Comparison of ENCODE assay signal across 11 mouse cellular contexts in the genomic region with DNA sequence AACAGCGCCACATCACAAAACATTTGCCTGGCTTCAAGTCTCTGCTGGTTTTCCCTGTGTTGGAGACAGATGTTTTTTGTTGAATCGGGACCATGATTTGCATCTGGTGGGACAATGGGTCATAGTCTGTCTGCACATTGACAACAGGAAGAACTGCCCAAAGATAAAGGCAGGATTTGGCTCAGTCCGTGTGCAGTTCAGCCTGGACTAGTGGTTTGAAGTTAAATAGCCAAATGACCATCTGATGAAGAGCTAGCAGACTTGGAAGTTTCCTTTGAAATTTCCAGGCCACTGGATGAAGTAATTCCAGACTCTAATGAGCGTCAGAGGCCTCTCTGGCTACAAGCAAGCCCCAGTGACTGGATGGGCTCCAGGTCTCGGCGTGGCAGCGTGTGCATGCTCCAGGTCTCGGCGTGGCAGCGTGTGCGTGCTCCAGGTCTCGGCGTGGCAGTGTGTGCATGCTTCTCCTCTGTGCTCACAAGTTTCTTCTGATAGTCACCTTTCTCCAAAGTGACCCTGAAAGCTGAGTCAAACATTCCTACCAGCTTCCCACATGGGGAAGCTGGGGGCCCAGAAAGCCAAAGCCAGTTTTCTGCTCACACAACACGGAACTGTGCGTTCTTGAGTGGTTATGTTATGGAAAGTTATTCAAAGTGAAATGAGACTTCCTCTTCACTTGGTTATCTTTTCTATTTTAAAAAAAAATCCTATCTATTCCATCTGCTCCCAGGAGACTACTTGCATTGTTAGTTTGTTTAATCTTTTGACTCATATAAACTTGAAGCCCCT. TPM values are rescaled to one million over a fixed set of nuclear protein-coding genes. Genes with fewer than 3 reads are reported as not detected.
DNase-seq lines count a peak whose midpoint lies in the region; ATAC-seq and TF ChIP-seq lines count a peak whose summit lies in the region.
"Had no signal": no experiment of that assay in that cellular context is flagged by ENCODE, and none has a peak within 500 bp of the region (broad histone marks: within the 10 kb centered on the region; RNA-seq: fewer than 3 reads in every experiment).

No protein-coding gene starts in this region.

- no peak overlapping the region for H3K9ac ChIP-seq in lung, embryonic 15.5 days
- no peak overlapping the region for H3K9ac ChIP-seq in kidney, postnatal 0 days (ENCODE audit: low read depth, low read length)
- no peak overlapping the region for H3K9ac ChIP-seq in stomach, embryonic 16.5 days (ENCODE audit: low read length)
- no peak overlapping the region for H3K9ac ChIP-seq in forebrain, embryonic 13.5 days
- H3K9ac ChIP-seq: forebrain, embryonic 12.5 days; hindbrain, embryonic 15.5 days had no signal

- WGBS in lung, embryonic 15.5 days, result 71% methylated on average over 15 of the region's 15 CpGs
- WGBS in lung, adult 2 months, result 34% methylated on average over 15 of the region's 15 CpGs
- 73% methylated on average over 15 of the region's 15 CpGs for WGBS in kidney, postnatal 0 days
- 70% methylated on average over 15 of the region's 15 CpGs for WGBS in stomach, embryonic 16.5 days
- 88% methylated on average over 15 of the region's 15 CpGs for WGBS in forebrain, embryonic 13.5 days

- no peaks in the 10 kb centered on the region for H3K27me3 ChIP-seq in lung, embryonic 15.5 days
- H3K27me3 ChIP-seq in kidney, postnatal 0 days (ENCODE audit: insufficient read depth, low read length), result no peaks in the 10 kb centered on the region
- no peaks in the 10 kb centered on the region for H3K27me3 ChIP-seq in stomach, embryonic 16.5 days (ENCODE audit: control insufficient read depth, insufficient read depth, low read length)
- H3K27me3 ChIP-seq in forebrain, embryonic 13.5 days, result no peaks in the 10 kb centered on the region
- H3K27me3 ChIP-seq: forebrain, embryonic 12.5 days; hindbrain, embryonic 15.5 days had no signal

- H3K36me3 ChIP-seq in lung, embryonic 15.5 days, result no peaks in the 10 kb centered on the region
- H3K36me3 ChIP-seq in kidney, postnatal 0 days (ENCODE audit: insufficient read depth, low read length), result no peaks in the 10 kb centered on the region
- H3K36me3 ChIP-seq in stomach, embryonic 16.5 days (ENCODE audit: control insufficient read depth, insufficient read depth, low read length), result no peaks in the 10 kb centered on the region
- H3K36me3 ChIP-seq in forebrain, embryonic 13.5 days (ENCODE audit: poor library complexity, severe bottlenecking), result no peaks in the 10 kb centered on the region
- H3K36me3 ChIP-seq: forebrain, embryonic 12.5 days; hindbrain, embryonic 15.5 days had no signal

- no peak for DNase-seq in lung, adult 2 months
- DNase-seq in heart, adult 9 months (ENCODE audit: low spot score in 2 of 2), result peak; percentile 84 to 90
- no peak for DNase-seq in kidney, postnatal 0 days (ENCODE audit: low spot score)
- DNase-seq in urinary bladder, postnatal 4 days (ENCODE audit: low spot score in 2 of 2), result no peak
- DNase-seq: adrenal gland, postnatal 25 days; cerebellum, postnatal 36 days had no signal

- no peak for ATAC-seq in lung, embryonic 15.5 days (ENCODE audit: borderline replicate concordance, extremely low read depth, low FRiP score, low TSS enrichment)
- no peak for ATAC-seq in kidney, postnatal 0 days (replicated peaks; ENCODE audit: low FRiP score, low read depth)
- no peak for ATAC-seq in stomach, embryonic 16.5 days (ENCODE audit: insufficient read depth, low FRiP score)
- ATAC-seq in forebrain, embryonic 13.5 days, result no peak

- H3K27ac ChIP-seq in lung, embryonic 15.5 days, result peak overlapping the region; percentile 59
- 0 out of 2 replicates have a peak overlapping the region, but pooled peaks have one; percentile 36 for H3K27ac ChIP-seq in kidney, postnatal 0 days
- peak overlapping the region; percentile 50 for H3K27ac ChIP-seq in stomach, embryonic 16.5 days (ENCODE audit: low read length)
- no peak overlapping the region for H3K27ac ChIP-seq in forebrain, embryonic 13.5 days
- H3K27ac ChIP-seq: forebrain, embryonic 12.5 days; hindbrain, embryonic 15.5 days had no signal

- TF ChIP-seq POLR2A in lung, adult 2 months (IDR thresholded peaks at IDR 0.05; ENCODE audit: borderline replicate concordance, extremely low read depth, low read depth, low read length), result no peak

- H3K9me3 ChIP-seq in lung, embryonic 15.5 days, result no peaks in the 10 kb centered on the region
- no peaks in the 10 kb centered on the region for H3K9me3 ChIP-seq in kidney, postnatal 0 days (replicated peaks; ENCODE audit: low read length)
- H3K9me3 ChIP-seq in stomach, embryonic 16.5 days (replicated peaks; ENCODE audit: control insufficient read depth, low read length), result no peaks in the 10 kb centered on the region
- no peaks in the 10 kb centered on the region for H3K9me3 ChIP-seq in forebrain, embryonic 13.5 days (replicated peaks)
- H3K9me3 ChIP-seq: forebrain, embryonic 12.5 days; hindbrain, embryonic 15.5 days had no signal

- no peak overlapping the region for H3K4me2 ChIP-seq in lung, embryonic 15.5 days
- no peak overlapping the region for H3K4me2 ChIP-seq in kidney, postnatal 0 days (ENCODE audit: low read length)
- no peak overlapping the region for H3K4me2 ChIP-seq in stomach, embryonic 16.5 days (ENCODE audit: low read depth, low read length)
- H3K4me2 ChIP-seq in forebrain, embryonic 13.5 days, result no peak overlapping the region
- H3K4me2 ChIP-seq: forebrain, embryonic 12.5 days; hindbrain, embryonic 15.5 days had no signal

- TF ChIP-seq CTCF in lung, adult 2 months (IDR thresholded peaks at IDR 0.05; ENCODE audit: insufficient read depth, low read length), result no peak
- no peak for TF ChIP-seq CTCF in kidney, postnatal 0 days (IDR thresholded peaks at IDR 0.05; ENCODE audit: low read depth)

- H3K4me3 ChIP-seq in lung, embryonic 15.5 days, result no peak overlapping the region
- no peak overlapping the region for H3K4me3 ChIP-seq in lung, adult 2 months (replicated peaks; ENCODE audit: extremely low read depth, low read depth, low read length)
- H3K4me3 ChIP-seq in kidney, postnatal 0 days (replicated peaks; ENCODE audit: low read depth, low read length), result no peak overlapping the region
- H3K4me3 ChIP-seq in stomach, embryonic 16.5 days (replicated peaks; ENCODE audit: low read length), result no peak overlapping the region
- no peak overlapping the region for H3K4me3 ChIP-seq in forebrain, embryonic 13.5 days
- H3K4me3 ChIP-seq: forebrain, embryonic 12.5 days; hindbrain, embryonic 15.5 days had no signal

- H3K4me1 ChIP-seq in lung, embryonic 15.5 days, result peaks cover 23% of the 10 kb centered on the region
- peaks cover 10% of the 10 kb centered on the region for H3K4me1 ChIP-seq in lung, adult 2 months (ENCODE audit: control insufficient read depth, insufficient read depth, low read length)
- H3K4me1 ChIP-seq in kidney, postnatal 0 days (replicated peaks; ENCODE audit: insufficient read depth, low read length), result peaks cover 9% of the 10 kb centered on the region
- peaks cover 9% of the 10 kb centered on the region; the same call in 1 of the 2 replicates for H3K4me1 ChIP-seq in stomach, embryonic 16.5 days (ENCODE audit: control insufficient read depth, insufficient read depth, low read length)
- no peaks in the 10 kb centered on the region for H3K4me1 ChIP-seq in forebrain, embryonic 13.5 days
- H3K4me1 ChIP-seq: forebrain, embryonic 12.5 days; hindbrain, embryonic 15.5 days had no signal

RNA-seq across cellular contexts. Expression of gene Plpp1, which starts 56.3 kb away (rescaled TPM):
- 76.5 TPM in 2 replicates for polyA plus RNA-seq in lung, embryonic 15.5 days (2015; fragmentation: Nextera tagmentation; extraction: Ambion mirVana)
- polyA plus RNA-seq in lung, adult 2 months (2012; rRNA removed), result 171 and 191 TPM in 2 replicates
- 135 TPM in 2 replicates for polyA plus RNA-seq in kidney, postnatal 0 days (2015; fragmentation: Nextera tagmentation; extraction: Ambion mirVana)
- polyA plus RNA-seq in stomach, embryonic 16.5 days (2015; fragmentation: Nextera tagmentation; extraction: Ambion mirVana), result 117 and 120 TPM in 2 replicates
- 20.6 and 27.0 TPM in 2 replicates for polyA plus RNA-seq in forebrain, embryonic 13.5 days (2015; fragmentation: Nextera tagmentation; extraction: Ambion mirVana)

Comparison
In these comparisons a context has a peak if more than half of its experiments do, and no peak if none do; other contexts are left out.
1. DNase-seq: peak in heart, adult 9 months (2 of 2); none in lung, adult 2 months (single experiment), kidney, postnatal 0 days (single experiment) and urinary bladder, postnatal 4 days (0 of 2).